8 mouse cellular contexts compared by ENCODE assay signal in the genomic region with DNA sequence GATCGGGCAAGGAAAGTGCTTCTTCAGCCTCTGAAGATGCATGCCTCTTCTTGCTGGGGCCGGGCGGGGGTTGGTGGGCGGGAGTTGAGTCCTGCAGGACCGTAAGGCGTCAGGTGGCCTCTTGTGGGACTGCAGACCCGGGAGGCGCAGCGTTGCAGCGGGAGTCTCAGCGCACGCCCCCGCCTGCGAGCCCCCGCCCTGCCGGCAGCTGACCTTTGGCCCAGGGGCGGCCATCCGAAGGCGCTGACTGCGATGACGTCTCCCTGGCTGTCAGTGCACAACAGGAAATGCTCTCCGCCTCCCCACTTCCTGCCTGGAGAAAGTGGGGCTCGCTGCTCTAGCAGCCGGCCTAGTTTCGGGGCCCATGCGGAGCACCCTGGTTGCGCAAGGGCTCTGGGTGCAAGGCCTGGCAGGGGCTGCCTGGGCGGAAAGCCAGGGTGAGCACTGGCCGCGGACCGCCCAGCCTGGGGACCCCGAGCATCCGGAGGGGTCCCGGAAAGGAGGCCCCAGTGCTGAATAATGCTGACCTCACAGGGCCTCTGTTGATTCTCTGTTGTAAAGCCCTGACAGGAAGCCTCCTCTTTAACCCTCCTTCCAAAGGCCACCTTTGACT. TPM values are rescaled to one million over a fixed set of nuclear protein-coding genes. Genes with fewer than 3 reads are reported as not detected.
A peak's percentile ranks its signal among the peaks of the same experiment; 100 is the strongest.
DNase-seq lines count a peak whose midpoint lies in the region; ATAC-seq and TF ChIP-seq lines count a peak whose summit lies in the region.

No protein-coding gene starts in this region.

- no peaks in the 10 kb centered on the region for H3K36me3 ChIP-seq in forebrain, embryonic 14.5 days (ENCODE audit: control insufficient read depth, insufficient read depth, low read length)
- H3K36me3 ChIP-seq in neural tube, embryonic 13.5 days, result no peaks in the 10 kb centered on the region
- H3K36me3 ChIP-seq in stomach, postnatal 0 days (ENCODE audit: control insufficient read depth, insufficient read depth, low read length), result no peaks in the 10 kb centered on the region

- peaks cover 6% of the 10 kb centered on the region; the same call in 1 of the 2 replicates for H3K4me1 ChIP-seq in forebrain, embryonic 14.5 days (ENCODE audit: control insufficient read depth, insufficient read depth, low read length)
- H3K4me1 ChIP-seq in neural tube, embryonic 13.5 days (replicated peaks), result peaks cover 19% of the 10 kb centered on the region
- peaks cover 7% of the 10 kb centered on the region; the same call in 1 of the 2 replicates for H3K4me1 ChIP-seq in stomach, postnatal 0 days (replicated peaks; ENCODE audit: control insufficient read depth, insufficient read depth)

- no peak for TF ChIP-seq CTCF in stomach, postnatal 0 days (IDR thresholded peaks at IDR 0.05; ENCODE audit: low read depth)

- H3K27ac ChIP-seq in forebrain, embryonic 14.5 days (ENCODE audit: low read depth, low read length), result peak overlapping the region; percentile 33; the same call in 1 of the 2 replicates
- H3K27ac ChIP-seq in neural tube, embryonic 13.5 days (replicated peaks), result peak overlapping the region; percentile 86
- H3K27ac ChIP-seq in stomach, postnatal 0 days (replicated peaks), result peak overlapping the region; percentile 97

- no peaks in the 10 kb centered on the region for H3K27me3 ChIP-seq in forebrain, embryonic 14.5 days (replicated peaks; ENCODE audit: control insufficient read depth, insufficient read depth, low read length)
- no peaks in the 10 kb centered on the region for H3K27me3 ChIP-seq in neural tube, embryonic 13.5 days
- H3K27me3 ChIP-seq in stomach, postnatal 0 days (ENCODE audit: control insufficient read depth, insufficient read depth, low read length), result no peaks in the 10 kb centered on the region

- no peak for TF ChIP-seq EP300 in stomach, postnatal 0 days (optimal IDR thresholded peaks at IDR 0.05)

- intact Hi-C loops in heart, postnatal 14 days (cut with DNase I), result loop anchor here (2.0 kb wide), 1 partner anchor 16 kb away; the partner anchor contains the start of gene Hivep2

- peak; percentile 93 for DNase-seq in CD4-positive, CD25-positive, alpha-beta regulatory T cell, adult 2 months (ENCODE audit: low read depth, low spot score)
- peak; percentile 57 for DNase-seq in forebrain, embryonic 14.5 days (ENCODE audit: low spot score)
- DNase-seq in heart, postnatal 14 days, result peak; percentile 78 to 82
- DNase-seq in layer of hippocampus, adult 18-20 months (ENCODE audit: low spot score in 2 of 2), result peak; percentile 64 to 67
- peak; percentile 86 to 88 for DNase-seq in lung, adult 18-20 months
- DNase-seq in stomach, postnatal 0 days (ENCODE audit: low spot score), result peak; percentile 81

- H3K9me3 ChIP-seq in forebrain, embryonic 14.5 days (replicated peaks; ENCODE audit: control insufficient read depth, low read length), result no peaks in the 10 kb centered on the region
- H3K9me3 ChIP-seq in neural tube, embryonic 13.5 days, result no peaks in the 10 kb centered on the region
- no peaks in the 10 kb centered on the region for H3K9me3 ChIP-seq in stomach, postnatal 0 days (ENCODE audit: control insufficient read depth, low read length)

- peak overlapping the region; percentile 52 for H3K4me3 ChIP-seq in forebrain, embryonic 14.5 days (ENCODE audit: low read depth, low read length)
- peak overlapping the region; percentile 59 for H3K4me3 ChIP-seq in neural tube, embryonic 13.5 days
- H3K4me3 ChIP-seq in stomach, postnatal 0 days (ENCODE audit: low read depth, low read length), result peak overlapping the region; percentile 57

- peak overlapping the region; percentile 77 for H3K4me2 ChIP-seq in forebrain, embryonic 14.5 days (ENCODE audit: low read length)
- peak overlapping the region; percentile 83 for H3K4me2 ChIP-seq in neural tube, embryonic 13.5 days
- H3K4me2 ChIP-seq in stomach, postnatal 0 days (replicated peaks; ENCODE audit: low read depth), result peak overlapping the region; percentile 85

- ATAC-seq in cerebellum, adult (ENCODE audit: insufficient number of reproducible peaks, low FRiP score, low TSS enrichment), result peak; percentile 91
- peak; percentile 86 for ATAC-seq in forebrain, embryonic 14.5 days
- ATAC-seq in neural tube, embryonic 13.5 days (ENCODE audit: low read depth), result peak; percentile 86
- ATAC-seq in stomach, postnatal 0 days (ENCODE audit: low FRiP score, low TSS enrichment), result peak; percentile 91

- peak overlapping the region; percentile 82 for H3K9ac ChIP-seq in forebrain, embryonic 14.5 days (ENCODE audit: low read length)
- H3K9ac ChIP-seq in neural tube, embryonic 13.5 days, result peak overlapping the region; percentile 86
- H3K9ac ChIP-seq in stomach, postnatal 0 days (ENCODE audit: low read length), result peak overlapping the region; percentile 79

- 1% methylated on average over 34 of the region's 34 CpGs for WGBS in forebrain, embryonic 14.5 days
- under 1% methylated on average over 34 of the region's 34 CpGs for WGBS in neural tube, embryonic 13.5 days
- WGBS in stomach, postnatal 0 days, result 2% methylated on average over 34 of the region's 34 CpGs

RNA-seq across cellular contexts. Expression of gene Hivep2, which starts 17.0 kb away (rescaled TPM):
- polyA plus RNA-seq in forebrain, embryonic 14.5 days (2014; fragmentation: Nextera tagmentation; extraction: Ambion mirVana), result 21.1 and 36.8 TPM in 2 replicates
- total RNA-seq in heart, postnatal 14 days (2021), result 10 to 100 TPM; 28.1 to 28.8 TPM
- total RNA-seq in layer of hippocampus, adult 18-20 months (2021), result 100 to 1,000 TPM; 181 to 200 TPM
- polyA plus RNA-seq in neural tube, embryonic 13.5 days (2015; fragmentation: Nextera tagmentation; extraction: Ambion mirVana), result 8.6 and 9.5 TPM in 2 replicates
- polyA plus RNA-seq in stomach, postnatal 0 days (2015; fragmentation: Nextera tagmentation; extraction: Ambion mirVana), result 2.9 and 3.1 TPM in 2 replicates

Comparison
In these comparisons a context has a peak if more than half of its experiments do, and no peak if none do; other contexts are left out.
1. Peak in every context shown above with its lines: DNase-seq, ATAC-seq, H3K4me3 ChIP-seq and H3K27ac ChIP-seq.
2. H3K27ac ChIP-seq: peak in every context shown above with its lines; median percentile 97 in stomach, postnatal 0 days; 86 in neural tube, embryonic 13.5 days; 33 in forebrain, embryonic 14.5 days.